Comparison of ENCODE assay signal across 20 mouse cellular contexts in the genomic region with DNA sequence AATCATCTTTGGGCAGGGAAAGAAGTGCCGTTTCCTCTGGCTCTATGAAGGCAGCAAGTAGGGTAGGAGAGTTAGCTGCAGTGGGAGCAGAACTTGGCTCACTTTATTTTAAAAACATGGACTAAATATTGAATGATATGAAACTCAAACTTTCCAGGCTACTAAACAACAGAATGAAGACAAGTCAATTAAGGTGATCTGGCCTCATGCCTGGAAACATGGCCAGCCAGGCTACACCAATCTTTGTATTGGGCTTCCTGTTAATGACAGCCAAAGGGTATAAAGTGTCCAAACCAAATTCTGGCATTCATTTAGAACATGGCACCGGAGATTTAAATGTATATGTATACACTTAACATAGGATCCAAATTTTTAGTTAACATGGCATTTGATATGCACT.
"Had no signal": no experiment of that assay in that cellular context is flagged by ENCODE, and none has a peak within 500 bp of the region (broad histone marks: within the 10 kb centered on the region; RNA-seq: fewer than 3 reads in every experiment).

No protein-coding gene starts in this region.

- H3K4me3 ChIP-seq: layer of hippocampus, adult 2 months; limb, embryonic 12.5 days; liver, embryonic 13.5 days; lung, embryonic 15.5 days; megakaryocyte, embryonic 14.5 days; midbrain, embryonic 12.5 days; neural tube, embryonic 13.5 days; stomach, embryonic 15.5 days had no signal

- H3K27ac ChIP-seq: layer of hippocampus, adult 2 months; limb, embryonic 12.5 days; liver, embryonic 13.5 days; lung, embryonic 15.5 days; macrophage; midbrain, embryonic 12.5 days; neural tube, embryonic 13.5 days; stomach, embryonic 15.5 days had no signal

- DNase-seq: kidney, postnatal 10 days; kidney, postnatal 4 days; liver; liver, embryonic 13.5 days; liver, postnatal 0 days; lung, postnatal 14 days; retina, postnatal 1 day; right cerebral cortex, postnatal 4 days; spleen, adult 18-20 months; thymus, adult 2 months; thymus, postnatal 4 days had no signal

- H3K36me3 ChIP-seq: limb, embryonic 12.5 days; liver, embryonic 13.5 days; lung, embryonic 15.5 days; midbrain, embryonic 12.5 days; neural tube, embryonic 13.5 days; stomach, embryonic 15.5 days had no signal

- H3K4me2 ChIP-seq: limb, embryonic 12.5 days; liver, embryonic 13.5 days; lung, embryonic 15.5 days; midbrain, embryonic 12.5 days; neural tube, embryonic 13.5 days; stomach, embryonic 15.5 days had no signal

- H3K9me3 ChIP-seq: limb, embryonic 12.5 days; liver, embryonic 13.5 days; lung, embryonic 15.5 days; megakaryocyte, embryonic 14.5 days; midbrain, embryonic 12.5 days; neural tube, embryonic 13.5 days; stomach, embryonic 15.5 days had no signal

- H3K27me3 ChIP-seq: liver, embryonic 13.5 days; lung, embryonic 15.5 days; midbrain, embryonic 12.5 days; stomach, embryonic 15.5 days had no signal

- ATAC-seq: liver, postnatal 0 days; midbrain, embryonic 16.5 days had no signal

- H3K9ac ChIP-seq: limb, embryonic 12.5 days; liver, embryonic 13.5 days; liver, postnatal 0 days; lung, embryonic 15.5 days; midbrain, embryonic 12.5 days; neural tube, embryonic 13.5 days; stomach, embryonic 15.5 days had no signal

- H3K4me1 ChIP-seq: liver, embryonic 13.5 days; lung, embryonic 15.5 days; megakaryocyte, embryonic 14.5 days had no signal
